Comparison of ENCODE assay signal across 23 mouse cellular contexts in genomic region chr4:104539047-104539446, GRCm38 (mm10).
DNase-seq lines count a peak whose midpoint lies in the region; ATAC-seq and TF ChIP-seq lines count a peak whose summit lies in the region.
"Had no signal": no experiment of that assay in that cellular context is flagged by ENCODE, and none has a peak within 500 bp of the region (broad histone marks: within the 10 kb centered on the region; RNA-seq: fewer than 3 reads in every experiment).

No protein-coding gene starts in this region.

- no peak overlapping the region for H3K27ac ChIP-seq in forebrain, postnatal 0 days (ENCODE audit: low read depth, low read length)
- H3K27ac ChIP-seq in forebrain, embryonic 10.5 days: no peak overlapping the region
- H3K27ac ChIP-seq in kidney, adult 2 months (ENCODE audit: insufficient read depth, low read depth, low read length): no peak overlapping the region
- no peak overlapping the region for H3K27ac ChIP-seq in liver, postnatal 0 days (ENCODE audit: low read depth)
- H3K27ac ChIP-seq in liver, embryonic 12.5 days: no peak overlapping the region
- H3K27ac ChIP-seq in cortical plate, adult 2 months (ENCODE audit: insufficient read depth, low read length): no peak overlapping the region
- H3K27ac ChIP-seq: embryonic facial prominence, embryonic 10.5 days; forebrain, embryonic 12.5 days; heart, embryonic 10.5 days; hindbrain, embryonic 14.5 days; limb, embryonic 12.5 days; midbrain, embryonic 12.5 days; neural tube, embryonic 13.5 days had no signal

- H3K4me3 ChIP-seq in forebrain, postnatal 0 days (ENCODE audit: low read depth, low read length): no peak overlapping the region
- no peak overlapping the region for H3K4me3 ChIP-seq in forebrain, embryonic 10.5 days
- H3K4me3 ChIP-seq in kidney, adult 2 months (ENCODE audit: insufficient read depth, low read depth, low read length): no peak overlapping the region
- no peak overlapping the region for H3K4me3 ChIP-seq in liver, postnatal 0 days (ENCODE audit: low read depth, low read length)
- H3K4me3 ChIP-seq in liver, embryonic 12.5 days: no peak overlapping the region
- no peak overlapping the region for H3K4me3 ChIP-seq in cortical plate, adult 2 months (ENCODE audit: insufficient read depth, low read length)
- H3K4me3 ChIP-seq: embryonic facial prominence, embryonic 10.5 days; forebrain, embryonic 12.5 days; heart, embryonic 10.5 days; limb, embryonic 12.5 days; midbrain, embryonic 12.5 days; neural tube, embryonic 13.5 days had no signal

- H3K4me2 ChIP-seq in forebrain, postnatal 0 days (ENCODE audit: low read depth): no peak overlapping the region
- H3K4me2 ChIP-seq in liver, postnatal 0 days (ENCODE audit: low read depth, low read length): no peak overlapping the region
- H3K4me2 ChIP-seq in liver, embryonic 12.5 days: no peak overlapping the region
- H3K4me2 ChIP-seq: forebrain, embryonic 12.5 days; hindbrain, embryonic 14.5 days; limb, embryonic 12.5 days; midbrain, embryonic 12.5 days; neural tube, embryonic 13.5 days had no signal

- peak; percentile 17; the same call in 1 of the 2 replicates for TF ChIP-seq CTCF in forebrain, postnatal 0 days (IDR thresholded peaks at IDR 0.05; ENCODE audit: low read depth)
- peak; percentile 57 for TF ChIP-seq CTCF in kidney, adult 2 months (conservative IDR thresholded peaks at IDR 0.05; ENCODE audit: insufficient read depth, insufficient read length, low read depth, low read length)
- peak; percentile 35 for TF ChIP-seq CTCF in liver, postnatal 0 days (IDR thresholded peaks at IDR 0.05; ENCODE audit: low read depth)
- TF ChIP-seq CTCF in cortical plate, adult 2 months (IDR thresholded peaks at IDR 0.05; ENCODE audit: extremely low read depth, insufficient read depth, low read length): peak; percentile 40

- TF ChIP-seq POLR2A in kidney, adult 2 months (IDR thresholded peaks at IDR 0.05; ENCODE audit: low read depth, low read length): no peak
- TF ChIP-seq POLR2A in cortical plate, adult 2 months (IDR thresholded peaks at IDR 0.05; ENCODE audit: extremely low read depth, insufficient read depth, low read length): no peak

- WGBS in forebrain, postnatal 0 days: 78% methylated on average over 2 of the region's 2 CpGs
- WGBS in forebrain, embryonic 10.5 days: 78% methylated on average over 2 of the region's 2 CpGs
- 78% methylated on average over 2 of the region's 2 CpGs for WGBS in kidney, adult 2 months
- WGBS in liver, postnatal 0 days (ENCODE audit: insufficient replicate concordance): 64% methylated on average over 2 of the region's 2 CpGs
- 51% methylated on average over 2 of the region's 2 CpGs for WGBS in liver, embryonic 12.5 days (ENCODE audit: insufficient replicate concordance)

- H3K27me3 ChIP-seq in forebrain, postnatal 0 days (ENCODE audit: insufficient read depth, low read length): no peaks in the 10 kb centered on the region
- no peaks in the 10 kb centered on the region for H3K27me3 ChIP-seq in forebrain, embryonic 10.5 days (ENCODE audit: poor library complexity, severe bottlenecking)
- no peaks in the 10 kb centered on the region for H3K27me3 ChIP-seq in kidney, adult 2 months (replicated peaks; ENCODE audit: control insufficient read depth, insufficient read depth, low read length)
- no peaks in the 10 kb centered on the region for H3K27me3 ChIP-seq in liver, postnatal 0 days (ENCODE audit: insufficient read depth, low read length)
- no peaks in the 10 kb centered on the region for H3K27me3 ChIP-seq in liver, embryonic 12.5 days (replicated peaks)
- H3K27me3 ChIP-seq: forebrain, embryonic 12.5 days; limb, embryonic 12.5 days; midbrain, embryonic 12.5 days; neural tube, embryonic 13.5 days had no signal

- H3K9ac ChIP-seq in forebrain, postnatal 0 days: no peak overlapping the region
- no peak overlapping the region for H3K9ac ChIP-seq in liver, postnatal 0 days (replicated peaks)
- H3K9ac ChIP-seq in liver, embryonic 12.5 days: no peak overlapping the region
- H3K9ac ChIP-seq: forebrain, embryonic 12.5 days; hindbrain, embryonic 14.5 days; limb, embryonic 12.5 days; midbrain, embryonic 12.5 days; neural tube, embryonic 13.5 days had no signal

- no peak for TF ChIP-seq EP300 in liver, postnatal 0 days (IDR thresholded peaks at IDR 0.05; ENCODE audit: low read depth)

- H3K9me3 ChIP-seq in forebrain, postnatal 0 days (ENCODE audit: low read length): no peaks in the 10 kb centered on the region
- no peaks in the 10 kb centered on the region for H3K9me3 ChIP-seq in forebrain, embryonic 10.5 days
- H3K9me3 ChIP-seq in liver, postnatal 0 days (ENCODE audit: low read length): no peaks in the 10 kb centered on the region
- H3K9me3 ChIP-seq in liver, embryonic 12.5 days (replicated peaks): no peaks in the 10 kb centered on the region
- H3K9me3 ChIP-seq: embryonic facial prominence, embryonic 10.5 days; forebrain, embryonic 12.5 days; heart, embryonic 10.5 days; limb, embryonic 12.5 days; midbrain, embryonic 12.5 days; neural tube, embryonic 13.5 days had no signal

- H3K4me1 ChIP-seq in forebrain, postnatal 0 days (ENCODE audit: insufficient read depth): no peaks in the 10 kb centered on the region
- H3K4me1 ChIP-seq in forebrain, embryonic 10.5 days: no peaks in the 10 kb centered on the region
- no peaks in the 10 kb centered on the region for H3K4me1 ChIP-seq in kidney, adult 2 months (ENCODE audit: control insufficient read depth, insufficient read depth, low read length)
- H3K4me1 ChIP-seq in liver, postnatal 0 days (ENCODE audit: insufficient read depth): no peaks in the 10 kb centered on the region
- no peaks in the 10 kb centered on the region for H3K4me1 ChIP-seq in liver, embryonic 12.5 days
- peaks cover 1% of the 10 kb centered on the region for H3K4me1 ChIP-seq in cortical plate, adult 2 months (ENCODE audit: control insufficient read depth, insufficient read depth, low read length)
- H3K4me1 ChIP-seq: embryonic facial prominence, embryonic 10.5 days; forebrain, embryonic 12.5 days; heart, embryonic 10.5 days; limb, embryonic 12.5 days; midbrain, embryonic 12.5 days had no signal

- DNase-seq in forebrain, postnatal 0 days: no peak
- no peak for DNase-seq in forebrain, embryonic 10.5 days (ENCODE audit: extremely low spot score, low spot score)
- no peak for DNase-seq in kidney, adult 2 months
- DNase-seq in kidney, adult 8-10 months: no peak
- DNase-seq in liver, postnatal 0 days: no peak
- DNase-seq in testis, postnatal 10 days (ENCODE audit: low spot score): no peak
- DNase-seq: cerebellum, adult 2 months; cerebellum, postnatal 36 days; gastrocnemius, postnatal 25 days; heart, postnatal 14 days; lung, adult 18-20 months; thymus, postnatal 4 days had no signal

- no peak for ATAC-seq in forebrain, postnatal 0 days
- ATAC-seq in liver, postnatal 0 days: no peak
- no peak for ATAC-seq in liver, embryonic 12.5 days
- ATAC-seq: CD4-positive, CD25-positive, alpha-beta regulatory T cell, adult 4 months; intestine, embryonic 16.5 days had no signal

- H3K36me3 ChIP-seq in forebrain, postnatal 0 days (ENCODE audit: insufficient read depth): no peaks in the 10 kb centered on the region
- no peaks in the 10 kb centered on the region for H3K36me3 ChIP-seq in forebrain, embryonic 10.5 days (replicated peaks)
- H3K36me3 ChIP-seq in kidney, adult 2 months (ENCODE audit: control insufficient read depth, insufficient read depth, low read length): no peaks in the 10 kb centered on the region
- H3K36me3 ChIP-seq in liver, postnatal 0 days (replicated peaks; ENCODE audit: insufficient read depth, low read length): no peaks in the 10 kb centered on the region
- H3K36me3 ChIP-seq in liver, embryonic 12.5 days: no peaks in the 10 kb centered on the region
- H3K36me3 ChIP-seq: embryonic facial prominence, embryonic 10.5 days; forebrain, embryonic 12.5 days; heart, embryonic 10.5 days; limb, embryonic 12.5 days; midbrain, embryonic 12.5 days; neural tube, embryonic 13.5 days had no signal
